Mouse (Mus musculus): ENCODE measurements around the gene Gpr37.

Gene Gpr37

GRCm38 (mm10) chr6:25690629-25691028, at the start of gene Gpr37:
TSS of gene Gpr37 (minus strand) at chr6:25690729.
- no peak for DNase-seq (ENCODE audit: low spot score)

GRCm38 (mm10) chr6:25736533-25736932, 46.0 kb upstream of the Gpr37 start:
- no peak for DNase-seq (ENCODE audit: low spot score)

GRCm38 (mm10) chr6:25726560-25726959, 36.0 kb upstream of the Gpr37 start:
- no peak for DNase-seq (ENCODE audit: low spot score)

- DNase-seq (ENCODE audit: low spot score), result no peak
These were observed 20.1 kb upstream of the Gpr37 start for GRCm38 (mm10) chr6:25710601-25711000.

GRCm38 (mm10) chr6:25709250-25709895, 18.8 kb upstream of the Gpr37 start:
- DNase-seq (ENCODE audit: low spot score), result peak; percentile 80

GRCm38 (mm10) chr6:25699956-25700355, 9.4 kb upstream of the Gpr37 start:
- DNase-seq (ENCODE audit: low spot score), result no peak

- peak; percentile 59 for DNase-seq (ENCODE audit: low spot score)
These were observed 284 bp downstream of the Gpr37 start for GRCm38 (mm10) chr6:25690284-25690605.

GRCm38 (mm10) chr6:25689520-25690283, 827 bp downstream of the Gpr37 start:
- peak; percentile 77 for DNase-seq (ENCODE audit: low spot score)

GRCm38 (mm10) chr6:25688927-25689519, 1.5 kb downstream of the Gpr37 start:
- no peak for DNase-seq (ENCODE audit: low spot score)

GRCm38 (mm10) chr6:25686760-25687200, 3.7 kb downstream of the Gpr37 start:
- peak; percentile 50 for DNase-seq (ENCODE audit: low spot score)

GRCm38 (mm10) chr6:25684391-25684790, 6.1 kb downstream of the Gpr37 start:
- no peak for DNase-seq (ENCODE audit: low spot score)

- DNase-seq (ENCODE audit: low spot score), result no peak
These were observed 15.4 kb downstream of the Gpr37 start for GRCm38 (mm10) chr6:25675111-25675510.

GRCm38 (mm10) chr6:25673801-25674200, 16.7 kb downstream of the Gpr37 start:
- DNase-seq (ENCODE audit: low spot score), result peak; percentile 39

- no peak for DNase-seq (ENCODE audit: low spot score)
These were observed 20.4 kb downstream of the Gpr37 start for GRCm38 (mm10) chr6:25670150-25670549.

- no peak for DNase-seq (ENCODE audit: low spot score)
These were observed 26.6 kb downstream of the Gpr37 start for GRCm38 (mm10) chr6:25663942-25664341.

GRCm38 (mm10) chr6:25659924-25660675, 30.4 kb downstream of the Gpr37 start:
- peak; percentile 22 for DNase-seq (ENCODE audit: low spot score)
